Mouse (Mus musculus): ENCODE results near the gene Cacnb4. TPM values are rescaled to one million over a fixed set of nuclear protein-coding genes. Genes with fewer than 3 reads are reported as not detected.

The Cacnb4 gene
- polyA plus RNA-seq, 1 experiment, result 0.04 TPM

- DNase-seq, result no peak
- TF ChIP-seq CTCF (IDR thresholded peaks at IDR 0.05; ENCODE audit: insufficient read depth, low read length) (no peak), POLR2A (IDR thresholded peaks at IDR 0.05; ENCODE audit: borderline replicate concordance, extremely low read depth, low read depth, low read length) (no peak)
- Histone ChIP-seq H3K4me3 (replicated peaks; ENCODE audit: extremely low read depth, low read depth, low read length) (no peak overlapping the region), H3K4me1 (ENCODE audit: control insufficient read depth, insufficient read depth, low read length) (no peaks in the 10 kb centered on the region)
- WGBS, result 55% methylated on average over 11 of the region's 11 CpGs
Measured at GRCm38 (mm10) chr2:52525876-52526592, 150.6 kb downstream of the Cacnb4 start.

DNA sequence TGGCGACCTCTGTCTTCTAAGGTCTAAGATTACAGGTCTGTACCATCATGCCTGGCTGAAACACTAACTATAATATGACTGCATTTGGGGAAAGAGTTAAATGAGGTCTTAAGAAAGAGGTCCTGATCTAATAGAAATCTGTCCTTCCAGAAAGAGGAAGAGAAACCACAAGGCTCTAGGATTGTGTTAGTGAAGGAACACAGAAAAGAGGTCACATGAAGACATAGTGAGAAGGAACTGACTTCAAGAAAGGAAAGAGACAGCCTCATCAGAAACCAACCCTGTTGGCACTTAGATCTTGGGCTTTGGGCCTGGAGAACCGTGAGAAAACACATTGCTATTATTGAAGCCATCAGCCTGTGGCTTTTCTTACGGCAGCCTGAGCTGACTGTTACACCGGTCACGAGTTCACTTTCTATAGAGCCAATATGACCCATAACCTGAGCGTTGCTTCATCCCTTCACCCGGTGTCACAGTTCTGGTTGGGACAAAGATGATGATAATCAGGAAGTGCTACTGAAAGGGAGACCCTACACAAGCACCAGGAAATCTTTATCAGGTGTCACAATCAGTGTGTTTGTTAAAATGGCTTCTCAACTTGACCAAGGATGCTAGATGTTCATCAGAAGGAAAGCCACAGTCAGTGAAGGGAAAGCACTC is 153.4 kb downstream of the Cacnb4 start:
- DNase-seq, result no peak
- WGBS, result 87% methylated on average over 7 of the region's 7 CpGs
- no peak overlapping the region for H3K4me3 ChIP-seq (replicated peaks; ENCODE audit: extremely low read depth, low read depth, low read length)
- H3K4me1 ChIP-seq (ENCODE audit: control insufficient read depth, insufficient read depth, low read length), result no peaks in the 10 kb centered on the region
- TF ChIP-seq CTCF (IDR thresholded peaks at IDR 0.05; ENCODE audit: insufficient read depth, low read length) (no peak), POLR2A (IDR thresholded peaks at IDR 0.05; ENCODE audit: borderline replicate concordance, extremely low read depth, low read depth, low read length) (no peak)

GRCm38 (mm10) chr2:52521012-52521411 is 155.6 kb downstream of the Cacnb4 start:
- WGBS, result 81% methylated on average over 1 of the region's 1 CpGs

DNA sequence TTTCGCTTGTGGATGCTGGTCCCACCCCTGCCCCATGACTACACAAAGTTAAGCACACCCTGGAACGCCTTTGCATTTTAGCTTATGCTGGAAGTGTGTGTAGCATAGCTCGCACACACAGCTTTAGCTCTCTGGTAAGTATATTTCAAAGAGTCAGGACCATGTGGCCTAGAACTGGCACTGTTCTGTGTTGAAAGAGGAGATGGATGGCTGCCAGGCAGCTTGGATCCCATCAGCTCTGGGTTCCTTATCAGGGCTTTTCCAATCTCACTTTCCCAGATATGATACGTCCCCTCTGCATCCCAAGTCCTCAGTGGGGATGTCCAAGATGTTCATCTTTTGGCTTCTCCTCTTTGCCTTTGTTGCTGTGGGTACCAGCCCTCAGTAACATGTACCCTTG is 157.9 kb downstream of the Cacnb4 start:
- no peak for DNase-seq
- Histone ChIP-seq H3K4me3 (replicated peaks; ENCODE audit: extremely low read depth, low read depth, low read length) (no peak overlapping the region), H3K4me1 (ENCODE audit: control insufficient read depth, insufficient read depth, low read length) (no peaks in the 10 kb centered on the region)
- 82% methylated on average over 4 of the region's 4 CpGs for WGBS
- no peak for TF ChIP-seq POLR2A (IDR thresholded peaks at IDR 0.05; ENCODE audit: borderline replicate concordance, extremely low read depth, low read depth, low read length)
- TF ChIP-seq CTCF (IDR thresholded peaks at IDR 0.05; ENCODE audit: insufficient read depth, low read length), result no peak

More at GRCm38 (mm10) chr2:52521012-52521411, 155.6 kb downstream of the Cacnb4 start:
- TF ChIP-seq CTCF (IDR thresholded peaks at IDR 0.05; ENCODE audit: insufficient read depth, low read length) (no peak), POLR2A (IDR thresholded peaks at IDR 0.05; ENCODE audit: borderline replicate concordance, extremely low read depth, low read depth, low read length) (no peak)
- no peak for DNase-seq
- no peak overlapping the region for H3K4me3 ChIP-seq (replicated peaks; ENCODE audit: extremely low read depth, low read depth, low read length)
- H3K4me1 ChIP-seq (ENCODE audit: control insufficient read depth, insufficient read depth, low read length), result no peaks in the 10 kb centered on the region

GRCm38 (mm10) chr2:52516534-52516933 is 160.1 kb downstream of the Cacnb4 start:
- 91% methylated on average over 3 of the region's 3 CpGs for WGBS
- Histone ChIP-seq H3K4me3 (replicated peaks; ENCODE audit: extremely low read depth, low read depth, low read length) (no peak overlapping the region), H3K4me1 (ENCODE audit: control insufficient read depth, insufficient read depth, low read length) (no peaks in the 10 kb centered on the region)
- TF ChIP-seq POLR2A (IDR thresholded peaks at IDR 0.05; ENCODE audit: borderline replicate concordance, extremely low read depth, low read depth, low read length) (no peak), CTCF (IDR thresholded peaks at IDR 0.05; ENCODE audit: insufficient read depth, low read length) (no peak)
- DNase-seq, result no peak

- no peaks in the 10 kb centered on the region for H3K4me1 ChIP-seq (ENCODE audit: control insufficient read depth, insufficient read depth, low read length)
- DNase-seq, result no peak
- H3K4me3 ChIP-seq (replicated peaks; ENCODE audit: extremely low read depth, low read depth, low read length), result no peak overlapping the region
- 66% methylated on average over 3 of the region's 3 CpGs for WGBS
- TF ChIP-seq CTCF (IDR thresholded peaks at IDR 0.05; ENCODE audit: insufficient read depth, low read length), result no peak
Measured at GRCm38 (mm10) chr2:52512865-52513388, 163.7 kb downstream of the Cacnb4 start.

GRCm38 (mm10) chr2:52512206-52512605 is 164.4 kb downstream of the Cacnb4 start:
- 55% methylated on average over 3 of the region's 3 CpGs for WGBS
- TF ChIP-seq CTCF (IDR thresholded peaks at IDR 0.05; ENCODE audit: insufficient read depth, low read length) (no peak), POLR2A (IDR thresholded peaks at IDR 0.05; ENCODE audit: borderline replicate concordance, extremely low read depth, low read depth, low read length) (no peak)
- H3K4me3 ChIP-seq (replicated peaks; ENCODE audit: extremely low read depth, low read depth, low read length), result no peak overlapping the region
- DNase-seq, result no peak
- H3K4me1 ChIP-seq (ENCODE audit: control insufficient read depth, insufficient read depth, low read length), result no peaks in the 10 kb centered on the region

DNA sequence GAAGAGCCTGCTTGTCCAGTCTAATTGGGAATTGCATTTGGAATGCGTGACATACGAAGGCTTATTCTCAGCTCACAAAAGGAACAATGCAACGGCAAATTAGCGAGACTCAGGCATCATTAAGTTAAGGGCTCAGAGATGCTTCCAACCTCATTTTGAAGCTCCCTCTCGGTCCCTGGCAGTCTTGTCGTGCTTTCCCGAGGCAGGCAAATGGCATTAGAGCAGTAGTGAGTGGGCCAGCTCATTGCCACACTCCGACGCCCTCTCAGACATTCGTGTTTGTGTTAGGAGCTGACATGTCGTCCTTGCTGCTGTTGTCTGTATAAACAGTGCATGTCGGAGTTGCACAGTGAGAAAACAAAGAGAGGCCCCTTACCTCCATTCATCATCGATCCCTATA is 164.8 kb downstream of the Cacnb4 start:
- WGBS, result 46% methylated on average over 13 of the region's 13 CpGs
- Histone ChIP-seq H3K4me3 (replicated peaks; ENCODE audit: extremely low read depth, low read depth, low read length) (no peak overlapping the region), H3K4me1 (ENCODE audit: control insufficient read depth, insufficient read depth, low read length) (no peaks in the 10 kb centered on the region)
- TF ChIP-seq POLR2A (IDR thresholded peaks at IDR 0.05; ENCODE audit: borderline replicate concordance, extremely low read depth, low read depth, low read length), result no peak
- no peak for TF ChIP-seq CTCF (IDR thresholded peaks at IDR 0.05; ENCODE audit: insufficient read depth, low read length)
- DNase-seq, result no peak

- H3K4me3 ChIP-seq (replicated peaks; ENCODE audit: extremely low read depth, low read depth, low read length), result no peak overlapping the region
- TF ChIP-seq POLR2A (IDR thresholded peaks at IDR 0.05; ENCODE audit: borderline replicate concordance, extremely low read depth, low read depth, low read length) (no peak), CTCF (IDR thresholded peaks at IDR 0.05; ENCODE audit: insufficient read depth, low read length) (no peak)
- H3K4me1 ChIP-seq (ENCODE audit: control insufficient read depth, insufficient read depth, low read length), result no peaks in the 10 kb centered on the region; the same call in 1 of the 2 replicates
- DNase-seq, result no peak
- 84% methylated on average over 19 of the region's 19 CpGs for WGBS
Measured at GRCm38 (mm10) chr2:52509779-52510500, 166.7 kb downstream of the Cacnb4 start.
